In the genomic region with DNA sequence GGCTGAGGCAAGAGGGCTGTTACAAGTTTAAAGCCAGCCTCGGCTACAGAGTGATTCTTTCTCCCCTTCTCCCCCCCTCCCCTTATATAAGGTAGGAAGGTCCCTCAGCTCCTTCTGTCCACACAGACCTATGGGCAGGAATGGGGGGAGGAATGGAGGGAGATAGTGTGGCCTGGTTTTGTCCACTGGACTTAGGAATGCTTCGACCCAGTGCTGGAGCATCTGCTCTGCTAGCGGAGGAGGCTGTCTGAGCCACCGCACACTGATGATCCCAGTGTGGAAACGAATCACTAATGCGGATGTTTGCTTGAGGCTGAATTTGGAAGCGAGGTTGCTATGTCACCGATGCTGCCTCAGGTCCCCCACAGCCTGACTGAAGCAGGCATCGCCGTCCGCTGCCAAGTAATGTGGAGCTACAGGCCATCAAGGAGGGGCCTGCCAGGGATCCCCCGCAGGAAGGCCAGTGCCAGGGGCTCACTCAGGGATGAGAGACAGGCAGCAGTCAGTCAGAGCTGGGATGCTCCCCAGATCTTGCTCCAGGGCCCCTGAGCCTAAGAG, we compare ENCODE assay signal across 12 mouse cellular contexts.
DNase-seq lines count a peak whose midpoint lies in the region; ATAC-seq lines count a peak whose summit lies in the region.
"Had no signal": no experiment of that assay in that cellular context is flagged by ENCODE, and none has a peak within 500 bp of the region (broad histone marks: within the 10 kb centered on the region; RNA-seq: fewer than 3 reads in every experiment).

No protein-coding gene starts in this region.

- no peak overlapping the region for H3K4me3 ChIP-seq in neural tube, embryonic 12.5 days
- H3K4me3 ChIP-seq in forebrain, embryonic 15.5 days: no peak overlapping the region
- H3K4me3 ChIP-seq in midbrain, embryonic 11.5 days (ENCODE audit: low read depth, low read length): no peak overlapping the region
- H3K4me3 ChIP-seq: erythroblast, embryonic 14.5 days; heart, embryonic 12.5 days had no signal

- no peak for DNase-seq in neural tube, embryonic 10.5 days (ENCODE audit: extremely low spot score, low spot score)
- no peak for DNase-seq in midbrain, embryonic 11.5 days (ENCODE audit: low spot score, missing footprints)
- no peak for DNase-seq in MN1 (ENCODE audit: low spot score)
- no peak for DNase-seq in thymus, postnatal 14 days
- DNase-seq: gastrocnemius, postnatal 10 days; right cerebral cortex, postnatal 4 days had no signal

- no peaks in the 10 kb centered on the region for H3K9me3 ChIP-seq in neural tube, embryonic 12.5 days
- no peaks in the 10 kb centered on the region for H3K9me3 ChIP-seq in forebrain, embryonic 15.5 days
- H3K9me3 ChIP-seq in midbrain, embryonic 11.5 days (ENCODE audit: control insufficient read depth, low read length): no peaks in the 10 kb centered on the region
- H3K9me3 ChIP-seq: heart, embryonic 12.5 days had no signal

- H3K4me1 ChIP-seq in neural tube, embryonic 12.5 days: peaks cover 24% of the 10 kb centered on the region
- H3K4me1 ChIP-seq in forebrain, embryonic 15.5 days: peaks cover 33% of the 10 kb centered on the region
- H3K4me1 ChIP-seq in midbrain, embryonic 11.5 days (ENCODE audit: control insufficient read depth, insufficient read depth, low read length): peaks cover 11% of the 10 kb centered on the region; the same call in 1 of the 2 replicates

- H3K9ac ChIP-seq in neural tube, embryonic 12.5 days: peak overlapping the region; percentile 33; the same call in 1 of the 2 replicates
- no peak overlapping the region for H3K9ac ChIP-seq in forebrain, embryonic 15.5 days (replicated peaks)
- no peak overlapping the region for H3K9ac ChIP-seq in midbrain, embryonic 11.5 days (ENCODE audit: low read length)
- H3K9ac ChIP-seq: heart, embryonic 12.5 days had no signal

- H3K36me3 ChIP-seq in neural tube, embryonic 12.5 days: no peaks in the 10 kb centered on the region
- H3K36me3 ChIP-seq in forebrain, embryonic 15.5 days: no peaks in the 10 kb centered on the region
- H3K36me3 ChIP-seq in midbrain, embryonic 11.5 days (ENCODE audit: control insufficient read depth, insufficient read depth, low read length): no peaks in the 10 kb centered on the region
- H3K36me3 ChIP-seq: heart, embryonic 12.5 days had no signal

- 0 out of 2 replicates have a peak, but pooled peaks cover 6% of the 10 kb centered on the region for H3K27me3 ChIP-seq in neural tube, embryonic 12.5 days (replicated peaks)
- H3K27me3 ChIP-seq in forebrain, embryonic 15.5 days: no peaks in the 10 kb centered on the region
- H3K27me3 ChIP-seq in midbrain, embryonic 11.5 days (ENCODE audit: control insufficient read depth, insufficient read depth, low read length): no peaks in the 10 kb centered on the region
- H3K27me3 ChIP-seq: heart, embryonic 12.5 days had no signal

- H3K4me2 ChIP-seq in neural tube, embryonic 12.5 days (replicated peaks): no peak overlapping the region
- no peak overlapping the region for H3K4me2 ChIP-seq in forebrain, embryonic 15.5 days (replicated peaks)
- H3K4me2 ChIP-seq in midbrain, embryonic 11.5 days: no peak overlapping the region
- H3K4me2 ChIP-seq: heart, embryonic 12.5 days had no signal

- no peak; the same call in 1 of the 2 replicates for ATAC-seq in neural tube, embryonic 12.5 days (ENCODE audit: low FRiP score, low read depth)
- ATAC-seq in forebrain, embryonic 15.5 days (replicated peaks): 0 out of 2 replicates have a peak, but pooled peaks have one; percentile 10
- peak; percentile 66; the same call in 1 of the 2 replicates for ATAC-seq in midbrain, embryonic 11.5 days (ENCODE audit: low FRiP score)
- ATAC-seq in monocyte, adult 5-6 weeks (replicated peaks; ENCODE audit: insufficient number of reproducible peaks, low FRiP score, low TSS enrichment, poor library complexity, severe bottlenecking): no peak
- ATAC-seq: CD4-positive, CD25-positive, alpha-beta regulatory T cell, adult 4 months had no signal

- WGBS in neural tube, embryonic 12.5 days: 55% methylated on average over 12 of the region's 12 CpGs
- 30% methylated on average over 12 of the region's 12 CpGs for WGBS in forebrain, embryonic 15.5 days
- 74% methylated on average over 12 of the region's 12 CpGs for WGBS in midbrain, embryonic 11.5 days

- no peak overlapping the region for H3K27ac ChIP-seq in neural tube, embryonic 12.5 days
- peak overlapping the region; percentile 21; the same call in 1 of the 2 replicates for H3K27ac ChIP-seq in forebrain, embryonic 15.5 days (replicated peaks)
- H3K27ac ChIP-seq in midbrain, embryonic 11.5 days (ENCODE audit: low read depth, low read length): peak overlapping the region; percentile 55

Comparison
In these comparisons a context has a peak if more than half of its experiments do, and no peak if none do; other contexts are left out.
1. ATAC-seq: peak in forebrain, embryonic 15.5 days (single experiment) and midbrain, embryonic 11.5 days (single experiment); none in neural tube, embryonic 12.5 days (single experiment) and monocyte, adult 5-6 weeks (single experiment).